Mouse (Mus musculus): Measurements from ENCODE around the gene Dlg1.
A peak's percentile ranks its signal among the peaks of the same experiment; 100 is the strongest.

Gene Dlg1

DNA sequence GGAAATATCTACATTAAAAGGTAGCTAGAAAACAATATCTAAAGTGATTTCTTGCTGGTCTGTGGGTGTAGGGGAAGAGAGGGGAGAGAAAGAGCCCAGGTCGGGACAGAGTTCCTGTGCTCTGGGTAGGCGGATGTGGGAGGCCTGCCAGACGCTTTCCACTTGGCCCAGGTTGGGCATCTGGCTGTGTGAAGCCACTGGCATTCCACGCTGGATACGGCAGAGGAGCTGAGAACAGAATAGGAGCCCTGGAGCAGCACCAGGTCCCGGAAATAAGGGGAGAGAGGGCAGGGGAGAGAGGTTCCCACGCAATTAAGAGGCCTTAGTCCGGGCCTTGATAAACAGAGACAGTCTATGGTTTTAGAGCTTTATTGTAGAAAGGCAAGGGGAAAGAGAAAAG is 77.0 kb downstream of the Dlg1 start:
- DNase-seq, result peak; percentile 97

DNA sequence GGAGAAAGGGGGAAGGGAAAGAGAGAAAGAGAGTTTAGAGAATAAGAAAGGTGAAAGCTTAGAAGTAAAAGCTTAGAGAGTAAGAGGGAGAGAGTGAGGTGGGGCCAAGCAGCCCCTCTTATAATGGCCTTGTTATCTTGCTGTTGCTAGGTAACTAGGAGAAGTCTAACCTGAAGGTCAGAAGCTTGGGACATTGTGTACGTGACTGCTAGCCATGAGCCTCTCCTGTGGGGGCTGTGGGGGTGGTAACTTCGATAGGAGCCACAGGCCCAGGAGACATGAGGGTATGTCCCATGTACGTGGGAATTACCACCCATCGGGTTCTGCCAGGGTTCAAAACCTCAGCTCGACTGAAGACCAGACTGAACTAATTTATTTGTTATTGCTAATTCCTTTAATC is 77.5 kb downstream of the Dlg1 start:
- DNase-seq, result peak; percentile 95

DNA sequence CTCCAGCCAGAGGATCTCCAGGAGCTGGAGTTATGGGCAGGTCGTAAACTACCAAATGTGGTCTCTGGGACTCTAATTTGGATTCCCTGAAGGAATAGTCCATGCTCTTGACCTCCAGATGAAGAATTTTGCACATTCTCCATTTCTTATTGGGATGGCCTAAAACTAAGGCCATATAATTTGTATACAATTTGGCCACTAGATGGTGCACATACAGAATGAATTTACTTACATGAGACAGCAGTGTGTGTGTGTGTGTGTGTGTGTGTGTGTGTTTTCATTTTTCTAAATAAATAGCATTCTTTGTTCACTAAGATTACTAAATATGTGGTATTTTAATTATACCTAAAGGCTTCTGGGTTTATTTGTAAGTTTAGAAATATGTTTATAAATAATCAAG is 87.3 kb downstream of the Dlg1 start:
- no peak for DNase-seq

DNA sequence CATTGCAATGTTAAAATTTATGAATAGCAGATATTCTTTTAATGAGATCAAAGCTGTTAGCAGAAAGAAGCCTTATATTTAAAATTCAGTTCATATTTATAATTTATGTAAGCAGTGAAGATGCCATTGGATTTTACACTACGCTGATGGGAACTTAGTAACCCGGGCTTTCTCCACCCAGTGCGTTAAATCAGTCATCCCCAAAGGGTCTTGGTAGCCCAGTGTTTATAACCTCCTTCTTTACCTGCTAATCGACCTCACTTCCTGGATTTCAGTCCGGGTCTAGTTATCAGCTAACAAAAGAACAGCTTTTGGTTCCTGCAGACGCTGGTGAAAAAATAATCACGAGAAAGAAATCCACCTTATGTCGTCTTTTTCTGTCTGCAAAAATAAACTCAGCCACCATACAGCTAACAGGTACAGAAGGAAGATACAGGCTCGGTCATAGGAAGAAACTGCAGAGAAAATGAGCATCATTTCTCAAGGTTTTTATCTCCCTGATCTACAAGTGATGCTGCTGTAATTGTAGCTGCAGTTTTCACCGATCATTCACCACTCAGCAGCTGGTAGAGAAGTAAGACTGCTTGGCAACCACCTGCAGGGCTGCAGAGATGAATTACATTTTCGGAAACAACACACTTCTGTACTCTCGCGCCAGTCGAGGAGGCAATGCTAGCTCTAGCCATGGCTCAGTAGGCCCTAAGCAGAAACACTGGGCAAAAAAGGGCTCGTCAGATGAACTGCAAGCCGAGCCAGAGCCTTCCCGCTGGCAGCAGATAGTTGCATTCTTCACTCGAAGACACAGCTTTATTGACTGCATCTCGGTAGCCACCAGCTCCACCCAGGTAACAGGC is 91.2 kb downstream of the Dlg1 start:
- peak; percentile 88 for DNase-seq

DNA sequence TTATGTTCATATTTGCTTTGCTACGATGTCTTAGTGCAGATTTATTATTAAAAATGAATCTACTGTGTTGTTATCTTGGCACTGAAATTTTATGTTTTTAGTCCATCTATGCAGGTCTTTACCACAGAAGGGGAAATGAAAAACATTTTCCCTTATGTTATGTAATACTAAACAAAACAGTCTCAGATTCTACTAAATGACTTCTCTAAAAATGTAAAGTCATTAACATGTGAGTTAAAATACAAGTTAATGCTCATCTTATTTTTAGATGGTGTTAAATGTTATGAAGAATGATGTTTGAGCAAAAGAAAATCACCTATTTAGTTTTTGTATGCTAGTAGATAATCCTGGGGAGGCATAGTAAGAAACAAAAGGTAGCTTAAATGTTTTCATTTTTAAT is 91.8 kb downstream of the Dlg1 start:
- no peak for DNase-seq

DNA sequence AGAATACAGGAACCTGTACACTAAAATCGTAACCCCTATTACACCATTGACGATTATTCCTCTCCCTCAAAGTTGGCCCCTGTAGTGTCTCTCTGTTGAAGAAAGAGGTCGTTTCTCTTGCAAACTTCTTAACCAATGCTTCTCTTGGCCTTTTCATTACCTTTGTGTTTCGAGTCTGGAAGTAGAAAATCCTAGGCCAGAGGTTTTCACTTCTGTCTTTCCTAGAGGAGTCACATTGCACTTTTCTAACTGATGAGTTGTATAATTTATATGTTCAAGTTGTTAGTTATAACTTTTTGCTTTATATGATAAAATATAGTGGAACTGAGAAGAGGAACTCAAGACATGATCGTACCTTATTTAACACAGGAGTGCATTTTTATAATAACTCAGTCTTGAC is 93.2 kb downstream of the Dlg1 start:
- no peak for DNase-seq

DNA sequence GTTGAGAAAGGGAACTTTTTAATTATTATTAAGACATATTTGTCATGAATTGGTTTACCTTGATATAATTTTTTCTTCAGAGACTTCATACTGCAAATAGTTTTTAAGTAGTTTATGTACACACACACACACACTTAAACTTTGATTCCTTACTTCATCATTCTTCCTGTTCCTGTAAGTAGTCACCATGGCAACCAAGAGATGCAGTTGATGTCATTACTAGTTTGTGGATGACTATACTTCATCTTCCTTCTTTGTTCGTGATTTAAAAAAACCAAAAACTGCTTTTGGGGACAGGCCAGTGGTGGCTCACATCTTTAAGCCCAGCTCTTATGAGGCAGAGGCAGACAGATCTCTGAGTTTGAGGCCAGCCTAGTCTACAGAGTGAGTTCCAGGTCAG is 94.4 kb downstream of the Dlg1 start:
- no peak for DNase-seq

DNA sequence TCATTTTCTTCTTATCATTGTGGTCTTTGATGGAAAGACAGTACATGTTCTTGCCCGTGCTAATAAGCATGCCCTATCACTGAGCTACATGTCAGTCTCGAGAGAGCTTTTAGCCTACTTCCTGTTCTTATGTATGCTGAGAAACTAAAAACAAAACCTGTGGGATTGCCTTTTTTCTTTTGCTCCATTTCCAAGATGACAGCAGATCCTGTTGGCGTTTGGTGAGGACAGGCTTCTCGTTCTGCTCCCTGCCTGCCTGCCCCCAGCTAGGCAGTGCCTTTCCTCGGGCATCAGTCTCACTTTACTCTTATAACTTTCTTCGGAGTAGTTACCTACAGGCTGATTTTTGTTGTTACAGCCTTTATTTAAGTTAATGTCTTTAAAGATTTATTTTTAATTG is 96.2 kb downstream of the Dlg1 start:
- DNase-seq, result no peak

DNA sequence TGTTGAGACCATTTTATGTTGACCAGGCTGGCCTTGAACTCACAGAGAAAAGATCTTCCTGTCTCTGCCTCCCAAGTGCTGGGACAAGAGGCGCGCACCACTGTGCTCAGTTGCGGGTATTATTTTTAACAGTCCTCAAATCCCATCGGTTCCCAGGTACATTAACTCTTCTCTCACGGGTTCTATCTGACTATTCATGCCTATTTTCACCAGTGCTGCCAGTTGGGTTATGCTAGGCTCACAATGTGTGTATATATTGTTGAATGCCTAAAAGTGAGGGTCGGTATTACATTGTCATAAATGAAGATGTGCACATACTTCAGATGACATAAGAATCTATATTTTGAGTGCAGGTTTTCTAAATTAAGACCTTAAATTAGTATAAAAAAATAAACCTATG is 103.1 kb downstream of the Dlg1 start:
- DNase-seq, result no peak

DNA sequence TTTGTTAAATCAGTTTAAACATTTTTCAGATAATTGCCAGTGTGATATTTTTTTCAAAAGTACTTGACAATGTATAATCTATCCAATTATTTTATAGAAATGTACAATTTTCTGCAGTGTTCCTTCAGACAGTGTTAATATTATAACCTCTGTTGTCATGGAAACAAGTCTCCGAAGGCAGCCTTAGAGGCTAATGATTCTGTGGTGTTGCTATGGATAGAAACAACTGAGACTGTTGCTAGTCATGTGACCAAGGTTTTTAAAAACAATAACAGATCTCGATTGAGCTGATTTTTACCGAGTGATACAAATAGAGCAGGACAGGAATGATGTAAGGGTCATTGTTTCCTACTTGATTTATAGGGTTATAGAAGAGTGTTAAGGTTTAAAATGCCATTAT is 103.5 kb downstream of the Dlg1 start:
- DNase-seq, result no peak

DNA sequence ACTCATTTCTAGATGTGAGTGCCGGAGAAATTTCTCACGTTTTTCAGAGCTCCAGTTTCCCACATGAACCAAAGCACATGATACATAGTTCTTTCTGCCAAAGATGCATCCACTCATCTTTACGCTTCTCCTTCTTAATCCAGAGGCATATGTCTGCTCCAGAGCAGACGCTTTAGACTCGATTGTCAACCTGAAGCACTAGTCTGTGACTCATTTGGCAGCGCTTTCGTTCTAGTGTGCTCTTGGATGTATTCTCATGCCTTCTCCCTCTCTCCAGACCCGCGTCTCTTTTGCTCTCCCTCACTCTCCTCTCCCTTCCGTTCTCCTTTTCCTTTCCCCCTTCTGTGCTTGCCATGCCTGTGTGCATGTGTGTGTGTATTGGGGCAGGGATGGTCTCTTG is 112.7 kb downstream of the Dlg1 start:
- DNase-seq, result no peak

DNA sequence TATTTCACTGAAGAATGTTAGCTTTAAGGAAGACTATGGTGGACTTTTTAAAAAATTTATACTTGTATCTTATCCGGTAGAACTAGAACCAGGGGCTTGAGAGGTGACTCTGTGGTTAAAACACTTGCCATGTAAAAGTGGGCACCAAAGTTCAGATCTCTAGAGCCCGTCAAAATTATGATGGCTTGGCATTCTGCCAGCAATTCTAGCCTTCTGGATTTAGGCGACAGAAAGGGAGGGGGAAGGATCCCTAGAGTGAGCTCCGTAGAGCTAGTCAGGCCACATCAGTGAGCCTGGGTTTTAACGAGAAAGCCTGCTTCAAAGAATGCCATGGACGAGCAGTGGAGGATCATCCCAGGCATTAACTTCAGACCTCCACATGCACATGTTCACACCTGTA is 117.8 kb downstream of the Dlg1 start:
- DNase-seq, result peak; percentile 87

DNA sequence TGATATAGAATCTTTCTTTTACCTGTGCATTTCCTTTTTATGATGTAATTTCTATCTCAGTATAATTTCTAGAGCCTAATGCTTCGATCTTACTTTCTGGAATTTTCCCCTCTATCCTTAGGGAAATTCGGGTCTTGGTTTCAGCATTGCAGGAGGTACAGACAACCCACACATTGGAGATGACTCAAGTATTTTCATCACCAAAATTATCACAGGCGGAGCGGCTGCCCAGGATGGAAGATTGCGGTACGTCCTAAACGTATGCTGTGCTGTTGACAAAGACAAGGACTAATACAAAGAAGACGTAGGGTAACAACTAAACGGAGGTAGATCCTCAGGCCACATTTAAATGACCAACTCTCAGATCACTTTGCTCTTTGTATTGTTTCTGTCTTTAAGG is 126.8 kb downstream of the Dlg1 start:
- DNase-seq, result no peak

DNA sequence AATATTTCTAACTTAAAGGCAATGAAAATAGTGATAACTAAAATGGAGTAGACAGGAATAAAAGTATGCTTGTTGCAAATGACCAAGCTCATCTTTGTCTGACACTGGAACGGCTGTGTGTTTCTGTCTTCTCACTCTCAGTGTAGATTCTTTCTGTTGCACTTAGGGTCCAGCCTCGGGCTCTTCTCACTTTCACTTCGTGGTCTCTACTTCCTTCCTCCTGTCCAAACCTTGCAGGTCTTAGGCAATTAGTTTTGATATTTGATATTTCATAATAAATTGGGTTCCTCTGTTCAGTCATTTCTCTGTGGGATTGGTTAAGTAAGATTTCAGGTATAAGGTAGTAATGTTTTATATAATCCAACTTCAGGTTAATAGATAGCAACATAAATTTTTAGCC is 140.4 kb downstream of the Dlg1 start:
- no peak for DNase-seq

DNA sequence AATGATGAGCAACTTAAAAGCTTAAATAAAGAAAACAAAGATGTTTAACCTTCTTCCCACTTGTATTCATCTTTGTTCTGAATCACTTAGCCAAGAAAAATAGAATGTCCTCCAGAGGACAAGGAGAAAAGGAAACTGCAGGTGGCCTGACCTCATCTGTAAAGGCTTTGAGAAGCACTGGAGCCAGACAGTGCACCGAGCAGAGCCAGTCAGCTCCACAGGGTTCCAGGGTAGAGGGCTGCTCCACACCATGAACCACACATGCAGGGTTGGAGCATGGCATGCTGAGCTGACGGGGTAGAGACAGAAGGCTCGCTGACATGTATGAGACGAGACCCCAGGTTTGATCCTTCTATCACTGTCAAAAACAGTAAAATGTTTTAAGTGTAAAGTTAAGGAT is 162.8 kb downstream of the Dlg1 start:
- peak; percentile 87 for DNase-seq

DNA sequence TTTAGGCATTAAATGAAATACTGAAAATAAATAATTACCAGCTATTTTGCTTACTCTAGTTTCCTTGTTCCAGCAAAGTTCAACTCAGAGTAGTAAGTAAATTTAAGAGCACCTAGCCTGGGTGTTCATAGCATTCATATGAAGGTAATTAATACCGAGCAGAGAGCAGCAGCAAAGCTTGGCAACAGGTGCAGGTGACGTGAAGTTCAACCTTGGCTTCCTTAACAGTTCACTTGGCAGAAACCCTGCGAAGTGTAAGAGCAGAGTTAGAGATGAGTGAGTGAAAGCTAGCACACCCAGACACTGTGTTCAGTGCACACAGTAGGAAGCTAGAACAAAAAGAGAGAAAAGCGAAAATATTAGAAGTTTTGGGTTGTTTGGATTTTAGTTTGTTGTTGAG is 167.5 kb downstream of the Dlg1 start:
- no peak for DNase-seq

DNA sequence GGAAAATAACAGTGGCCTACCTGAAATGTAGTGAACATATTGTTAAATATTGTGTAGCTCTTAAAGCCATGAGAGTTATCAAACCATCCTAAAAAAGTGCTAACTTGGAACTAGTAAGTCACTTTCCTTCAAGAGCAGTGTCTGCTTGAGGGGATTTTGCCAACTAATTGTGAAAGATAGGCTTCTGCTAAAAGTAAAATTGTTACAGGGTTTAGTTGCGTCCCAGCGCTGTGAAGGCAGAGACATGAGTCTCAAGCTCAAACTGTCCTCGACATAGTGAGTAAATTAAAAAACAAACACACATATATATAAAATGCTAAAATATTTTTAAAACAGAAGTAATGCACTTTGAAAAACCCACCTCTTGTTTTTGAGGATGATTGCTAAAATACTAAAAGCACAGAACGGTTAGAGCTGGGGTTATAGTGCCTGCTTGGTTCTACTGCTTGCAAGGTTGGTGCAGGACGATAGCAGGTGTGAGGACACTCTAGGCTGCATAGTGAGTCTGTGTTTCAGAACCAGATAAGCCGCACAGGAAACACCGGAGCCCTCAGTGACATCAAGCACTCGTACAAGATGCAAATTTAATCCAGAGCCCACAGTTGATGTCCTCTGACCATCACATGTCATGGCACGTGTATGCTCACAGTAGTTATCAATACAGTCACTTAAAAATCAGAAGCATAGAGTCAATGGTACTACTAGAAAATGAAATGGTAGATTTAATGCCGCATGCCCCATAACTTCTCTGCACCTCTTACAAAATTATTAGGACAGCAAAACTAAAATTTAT is 169.6 kb downstream of the Dlg1 start:
- DNase-seq, result no peak

DNA sequence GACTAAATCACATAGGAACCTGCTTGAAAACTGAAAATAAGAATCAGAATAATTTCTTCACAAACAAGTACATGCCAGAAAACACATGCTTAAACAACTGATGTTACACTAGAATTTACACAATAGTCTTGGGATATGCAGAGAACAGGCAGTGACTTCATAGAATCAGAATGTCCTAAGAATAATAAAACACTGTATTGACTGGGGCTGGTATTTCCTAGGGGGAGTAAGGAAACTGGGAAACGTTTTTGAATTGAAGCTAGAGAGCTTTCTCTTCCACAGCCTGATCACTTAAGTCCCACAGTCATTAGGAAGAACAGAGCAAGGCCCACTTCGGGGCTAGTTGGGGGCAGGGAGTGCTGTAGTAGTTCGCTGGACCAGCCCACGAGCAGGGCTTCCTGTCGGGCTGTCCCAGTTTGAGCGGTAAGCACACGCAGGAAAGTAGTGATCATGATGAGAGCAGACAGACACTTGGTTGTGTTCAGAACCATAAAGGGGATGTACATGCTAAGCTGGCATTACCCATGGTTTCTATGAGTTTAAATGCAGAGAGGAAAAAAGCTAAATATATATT is 170.9 kb downstream of the Dlg1 start:
- peak; percentile 95 for DNase-seq

DNA sequence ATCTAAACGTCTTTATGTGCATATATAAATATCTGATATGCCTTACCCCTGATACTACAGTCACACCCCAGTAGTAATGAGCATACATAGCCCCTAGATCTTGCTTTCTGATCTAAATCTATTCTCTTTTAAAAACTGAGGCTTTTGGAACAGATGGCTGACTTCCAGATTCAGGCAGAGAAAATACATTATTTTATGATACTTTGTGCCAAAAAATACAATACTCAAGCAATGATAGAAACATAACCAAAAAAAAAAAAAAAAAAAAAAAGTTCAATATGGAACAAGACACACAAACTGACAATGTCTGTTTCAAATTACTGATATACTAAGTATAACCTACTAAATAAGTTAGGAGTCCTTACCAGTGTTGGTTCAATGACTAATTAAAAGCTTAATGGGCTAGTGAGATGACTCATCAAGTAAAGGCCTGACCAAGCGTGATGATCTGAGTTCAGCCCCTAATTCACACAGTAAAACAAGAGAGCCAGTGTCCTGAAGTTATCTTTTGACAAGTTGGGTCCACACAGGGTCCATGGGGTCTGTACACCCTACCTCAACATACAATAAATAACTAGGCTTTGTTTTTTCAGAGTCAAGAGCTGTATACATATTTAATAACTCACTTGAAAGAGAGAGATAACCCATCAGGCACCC is 171.5 kb downstream of the Dlg1 start:
- no peak for DNase-seq

DNA sequence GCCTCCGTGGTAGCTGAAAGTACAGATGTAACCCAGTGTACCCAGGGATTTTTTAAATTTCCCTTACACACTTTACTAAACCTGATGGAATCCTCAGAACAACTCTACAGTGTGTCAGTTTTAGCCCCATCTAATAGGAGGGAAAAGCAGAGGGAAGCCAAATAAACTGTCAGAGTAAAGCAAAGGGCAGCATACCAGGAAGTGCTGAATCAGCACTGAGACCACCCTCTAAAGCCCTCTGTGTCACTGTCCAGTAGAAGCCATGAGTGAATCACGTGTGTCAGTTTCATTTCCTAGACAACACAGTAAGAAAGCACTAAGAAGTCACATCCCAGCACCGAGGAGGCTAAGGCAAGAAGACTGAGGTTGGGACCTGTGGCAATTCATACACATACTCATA is 174.1 kb downstream of the Dlg1 start:
- no peak for DNase-seq

DNA sequence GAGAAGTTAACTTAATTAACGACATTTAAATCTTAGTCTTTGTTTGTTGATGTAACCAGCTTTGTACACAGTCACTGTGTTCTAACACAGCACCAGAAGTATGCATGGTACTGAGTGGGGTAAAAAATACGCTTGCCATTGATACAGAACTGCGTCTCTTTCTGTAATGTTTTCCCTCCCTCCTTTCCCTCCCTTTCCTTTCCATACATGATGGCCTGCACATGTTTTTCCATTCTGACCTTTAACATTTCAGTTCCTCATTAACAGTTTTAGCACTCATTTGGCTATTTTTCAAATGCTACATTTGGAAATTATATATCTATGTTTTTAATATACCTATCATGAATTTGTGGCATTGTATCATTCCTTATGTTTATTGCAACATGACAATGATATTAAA is 181.0 kb downstream of the Dlg1 start:
- no peak for DNase-seq

DNA sequence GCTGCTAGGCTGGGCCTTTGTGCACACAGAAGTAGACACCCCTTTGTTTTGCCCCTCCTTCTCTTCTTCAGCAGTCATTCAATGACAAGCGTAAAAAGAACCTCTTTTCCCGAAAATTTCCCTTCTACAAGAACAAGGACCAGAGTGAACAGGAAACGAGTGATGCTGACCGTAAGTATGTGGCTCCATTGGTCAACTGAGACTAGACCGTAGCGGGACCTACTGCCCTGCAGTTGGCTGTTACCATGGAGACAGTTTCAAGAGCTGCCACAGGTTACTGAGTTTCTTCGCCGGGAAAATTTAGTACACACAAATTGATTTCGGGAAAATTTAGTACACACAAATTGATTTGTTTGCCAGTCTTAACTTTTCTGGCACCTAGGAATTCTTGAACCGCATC is 183.5 kb downstream of the Dlg1 start:
- no peak for DNase-seq

DNA sequence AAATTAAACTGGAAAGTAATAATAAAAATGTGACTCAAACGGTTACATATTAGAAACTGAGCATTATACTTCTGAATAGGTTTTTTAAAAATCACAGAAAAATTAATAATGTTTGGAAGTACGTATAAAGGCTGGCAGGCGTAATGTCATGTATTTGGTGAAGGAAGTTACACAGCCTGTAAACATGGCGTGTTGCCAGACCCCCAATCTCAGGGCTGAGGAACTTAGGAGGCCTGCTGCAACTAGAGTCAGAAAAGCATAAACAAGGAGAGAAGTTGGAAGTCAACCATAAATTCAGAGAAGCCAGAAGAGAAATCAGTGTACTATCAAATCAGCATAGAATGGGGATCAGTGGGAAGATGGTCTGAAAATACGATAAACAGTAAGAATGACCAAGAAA is 200.7 kb downstream of the Dlg1 start:
- no peak for DNase-seq

DNA sequence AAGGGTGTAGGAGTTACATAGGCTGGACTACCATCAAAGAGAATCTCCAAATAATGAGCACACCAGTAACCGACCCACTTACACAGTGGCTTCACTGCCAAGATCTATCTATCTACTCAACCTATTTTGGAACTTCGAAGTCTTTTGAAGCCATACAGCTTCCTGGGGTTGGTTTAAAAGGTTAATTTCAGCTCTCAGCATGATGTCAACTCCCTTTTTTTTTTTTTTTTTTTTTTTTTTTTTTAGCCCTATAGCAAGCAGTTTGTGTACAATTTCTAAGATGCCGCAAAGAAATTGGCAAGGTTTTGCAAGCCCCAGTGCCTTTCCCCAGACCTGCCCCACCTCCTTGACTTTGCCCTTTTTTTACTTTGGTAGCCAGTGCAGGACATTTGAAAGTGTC is 202.0 kb downstream of the Dlg1 start:
- DNase-seq, result no peak

Measured in heart, adult 11 months (tissue).